Mouse (Mus musculus): Measurements from ENCODE around the gene Gpsm1.

DNA sequence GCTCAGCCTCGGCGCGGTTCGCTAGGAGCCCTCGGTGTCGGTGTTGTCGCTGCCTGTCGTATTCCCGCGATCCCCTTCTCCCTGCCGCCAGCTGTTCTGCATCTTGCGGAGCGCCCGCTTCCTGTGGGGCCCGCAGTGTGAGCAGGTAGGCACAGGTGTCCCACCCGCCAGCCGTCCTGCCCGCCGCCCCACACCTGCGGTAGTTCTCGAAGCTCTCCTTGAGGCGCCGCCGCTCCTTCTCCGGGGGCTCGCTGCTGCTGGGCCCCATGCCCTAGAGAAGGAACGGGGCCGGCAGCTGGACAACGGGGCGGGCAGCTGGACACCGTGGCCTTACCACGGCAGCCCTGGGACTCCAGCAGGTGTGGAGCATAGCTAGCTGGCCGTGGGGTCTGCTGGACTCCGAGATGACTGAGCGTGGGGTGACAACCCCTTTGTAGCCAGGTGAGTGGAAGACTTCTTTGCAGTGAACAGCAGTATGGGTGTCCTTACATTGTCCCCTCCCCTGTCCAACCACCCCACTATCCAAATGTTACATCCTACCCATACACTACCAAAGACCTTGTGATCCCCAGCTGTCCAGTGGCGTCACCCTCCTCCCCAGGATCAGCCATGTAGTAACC, 37.1 kb downstream of the Gpsm1 start:
- no peak for TF ChIP-seq CHD2 (IDR thresholded peaks at IDR 0.05; ENCODE audit: low read depth, low read length)
- TF ChIP-seq ZC3H11A (IDR thresholded peaks at IDR 0.05; ENCODE audit: borderline replicate concordance, low read depth, low read length) = no peak
- TF ChIP-seq MAFK (IDR thresholded peaks at IDR 0.05; ENCODE audit: insufficient read depth, low read depth, low read length) = no peak
- no peak for TF ChIP-seq ZNF384 (IDR thresholded peaks at IDR 0.05; ENCODE audit: low read depth, low read length)
